Mouse (Mus musculus) neural tube, embryonic 15.5 days (tissue): ENCODE data around the gene Gm3604. TPM values are rescaled to one million over a fixed set of nuclear protein-coding genes. Genes with fewer than 3 reads are reported as not detected.
A peak's percentile ranks its signal among the peaks of the same experiment; 100 is the strongest.
"Not testable (repeated sequence)": the region's sequence is repeated elsewhere in the genome, so short reads cannot be mapped to it uniquely, and the experiment has no call there.

Source experiments
- ATAC-seq: fragments of 200-750 bp; cut with Nextera tagmentation; 2 replicates; pipeline ENCODE4 v1.8.0; 2017; ENCODE audit warnings: mild to moderate bottlenecking, moderate TSS enrichment, moderate library complexity; ENCODE audit not compliant: low FRiP score
- H3K27ac ChIP-seq: fragments of 300-500 bp; sonication (generic); replicated peaks from 2 replicates; pipeline ENCODE4 v1.5.1; 2015; ENCODE audit warnings: mild to moderate bottlenecking, inconsistent platforms
- H3K27me3 ChIP-seq: fragments of 300-500 bp; sonication (generic); replicated peaks from 2 replicates; pipeline ENCODE4 v1.6.1; 2015; ENCODE audit warnings: inconsistent platforms
- H3K36me3 ChIP-seq: fragments of 300-500 bp; sonication (generic); 2 replicates; pipeline ENCODE4 v1.6.1; 2015; ENCODE audit warnings: inconsistent platforms
- H3K4me1 ChIP-seq: fragments of 300-500 bp; sonication (generic); 2 replicates; pipeline ENCODE4 v1.6.1; 2015; ENCODE audit warnings: inconsistent platforms
- H3K4me2 ChIP-seq: fragments of 300-500 bp; sonication (generic); 2 replicates; pipeline ENCODE4 v1.6.1; 2015; ENCODE audit warnings: inconsistent platforms, mild to moderate bottlenecking, moderate library complexity
- H3K4me3 ChIP-seq: fragments of 300-500 bp; sonication (generic); replicated peaks from 2 replicates; pipeline ENCODE4 v1.5.1; 2015; ENCODE audit warnings: mild to moderate bottlenecking, inconsistent platforms
- H3K9ac ChIP-seq: fragments of 300-500 bp; sonication (generic); replicated peaks from 2 replicates; pipeline ENCODE4 v1.6.1; 2015; ENCODE audit warnings: mild to moderate bottlenecking, inconsistent platforms
- H3K9me3 ChIP-seq: fragments of 300-500 bp; sonication (generic); replicated peaks from 2 replicates; pipeline ENCODE4 v1.6.1; 2016; ENCODE audit warnings: inconsistent platforms
- WGBS: fragments of 180-500 bp; shearing (Covaris S2); methylation state at CpG from one replicate; pipeline ENCODE4 v1.1.7; 2015; ENCODE audit warnings: mixed read lengths; 5-methylcytosine and 5-hydroxymethylcytosine counted together
- microRNA-seq: library from miRNA; unstranded; fragments of <30 nt; microRNA quantifications from one replicate; pipeline ENCODE4, GENCODE M21; 2017
- polyA plus RNA-seq: library from polyadenylated mRNA; unstranded; fragments of >200 nt; fragmentation: Nextera tagmentation; extraction: Ambion mirVana; gene quantifications from 2 replicates; pipeline ENCODE4 v1.2.1, GENCODE M21; 2015

The Gm3604 gene
- polyA plus RNA-seq = 3.1 and 5.1 TPM in 2 replicates

DNA sequence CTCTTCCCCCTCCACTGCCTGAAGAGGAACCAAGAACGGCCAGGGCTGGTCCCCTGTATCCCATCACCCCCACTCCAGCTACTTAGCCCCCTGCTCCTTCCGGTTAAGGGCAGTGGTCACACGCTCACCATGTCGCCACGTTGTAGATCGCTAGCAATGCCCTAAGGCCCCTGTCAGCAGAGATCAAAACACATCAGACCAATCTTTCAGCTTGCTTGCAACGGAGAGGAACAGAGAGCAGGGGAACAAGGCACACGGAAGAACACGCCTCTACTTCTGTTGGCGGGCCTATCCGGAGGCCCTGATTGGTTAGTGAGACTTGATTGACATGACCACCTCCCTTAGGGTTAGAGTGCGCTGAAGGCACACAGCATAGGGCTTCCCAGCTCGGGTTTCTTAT, at the start of gene Gm3604:
Gm3604 (minus strand) TSS at position 226 of the 400 bp plus-strand sequence.
- peak within 1 kb of the TSS; percentile 52 for H3K4me2 ChIP-seq
- not testable (repeated sequence) for H3K36me3 ChIP-seq, H3K27ac ChIP-seq, H3K27me3 ChIP-seq, H3K4me1 ChIP-seq, ATAC-seq, H3K9me3 ChIP-seq
- WGBS = 7% methylated on average over 13 of the region's 13 CpGs
- peak within 1 kb of the TSS; percentile 34; the same call in 1 of the 2 replicates for H3K9ac ChIP-seq
- peak within 1 kb of the TSS; percentile 46 for H3K4me3 ChIP-seq

DNA sequence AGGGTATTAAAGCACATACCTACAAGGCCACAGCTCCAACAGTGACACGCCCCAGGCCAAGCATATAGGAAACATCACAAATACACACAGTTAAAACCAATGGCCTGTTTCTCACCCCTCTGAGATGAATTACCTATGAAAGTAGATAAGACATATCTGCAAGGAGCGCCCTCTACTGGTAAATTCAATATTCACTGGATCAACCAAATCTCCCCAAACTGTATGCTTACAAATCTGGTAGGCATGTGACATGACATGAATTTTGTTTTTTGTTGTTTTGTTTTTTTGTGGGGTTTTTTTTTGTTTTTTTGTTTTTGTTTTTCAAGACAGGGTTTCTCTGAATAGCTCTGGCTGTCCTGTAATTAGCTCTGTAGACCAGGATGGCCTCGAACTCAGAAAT, 16.2 kb upstream of the Gm3604 start:
- not testable (repeated sequence) for H3K4me3 ChIP-seq, H3K4me2 ChIP-seq, H3K36me3 ChIP-seq, H3K4me1 ChIP-seq, H3K9me3 ChIP-seq, ATAC-seq, H3K27me3 ChIP-seq, H3K9ac ChIP-seq, H3K27ac ChIP-seq
- 73% methylated on average over 3 of the region's 3 CpGs for WGBS

DNA sequence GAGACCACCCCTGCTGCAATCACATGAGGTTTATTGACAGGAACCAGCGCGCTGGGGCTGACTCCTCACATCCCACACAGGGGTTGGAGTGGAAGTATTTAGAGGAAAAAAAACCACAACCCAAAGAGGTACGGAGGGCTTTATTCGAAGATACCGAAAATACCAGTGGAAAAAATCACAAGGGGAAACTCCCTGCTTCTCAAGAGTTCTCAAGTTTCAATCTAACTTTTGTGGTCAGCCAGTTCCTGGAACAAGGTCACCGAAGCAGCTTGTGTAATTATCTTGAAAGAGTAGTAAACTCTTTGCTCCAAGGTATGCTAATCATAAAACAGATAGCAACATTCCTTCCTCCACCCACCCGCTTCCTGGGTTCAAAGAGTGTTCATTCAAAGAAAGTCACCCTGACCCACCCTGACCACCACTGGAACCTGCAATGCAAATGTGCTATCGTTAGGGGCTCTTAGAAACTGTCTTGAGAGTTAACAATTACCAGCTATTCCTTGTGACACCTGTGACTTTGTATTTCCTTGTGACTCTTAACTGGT, 7.2 kb upstream of the Gm3604 start:
- ATAC-seq, H3K9me3 ChIP-seq, H3K4me3 ChIP-seq, H3K4me1 ChIP-seq, H3K27ac ChIP-seq, H3K4me2 ChIP-seq, H3K9ac ChIP-seq, H3K27me3 ChIP-seq, H3K36me3 ChIP-seq: not testable (repeated sequence)
- WGBS = 91% methylated on average over 8 of the region's 8 CpGs

DNA sequence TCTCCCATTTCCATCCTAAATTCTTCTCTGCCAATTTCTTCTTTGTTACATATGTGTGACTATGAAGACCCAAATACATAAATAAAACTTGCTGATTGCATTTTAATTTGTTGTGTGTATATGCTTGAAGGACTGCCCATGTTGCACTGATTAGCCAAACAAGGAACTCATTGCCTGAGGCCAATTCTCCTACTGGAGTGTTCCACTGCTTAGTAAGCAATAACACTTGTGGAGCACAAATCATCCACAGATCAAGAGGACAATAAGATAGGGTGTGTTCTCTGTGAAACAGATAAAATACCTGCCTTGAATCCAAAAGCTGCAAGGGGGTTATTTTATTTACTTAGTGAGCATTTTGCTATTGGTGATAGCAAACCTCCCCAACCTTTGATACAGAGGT, 51.2 kb downstream of the Gm3604 start:
- no peaks in the 10 kb centered on the region for H3K4me1 ChIP-seq
- no peaks in the 10 kb centered on the region for H3K36me3 ChIP-seq
- H3K27me3 ChIP-seq = no peaks in the 10 kb centered on the region
- no peak overlapping the region for H3K9ac ChIP-seq
- no peak overlapping the region for H3K27ac ChIP-seq
- H3K4me3 ChIP-seq = no peak overlapping the region
- H3K4me2 ChIP-seq = no peak overlapping the region
- ATAC-seq = no peak
- peaks cover 20% of the 10 kb centered on the region; the same call in 1 of the 2 replicates for H3K9me3 ChIP-seq

DNA sequence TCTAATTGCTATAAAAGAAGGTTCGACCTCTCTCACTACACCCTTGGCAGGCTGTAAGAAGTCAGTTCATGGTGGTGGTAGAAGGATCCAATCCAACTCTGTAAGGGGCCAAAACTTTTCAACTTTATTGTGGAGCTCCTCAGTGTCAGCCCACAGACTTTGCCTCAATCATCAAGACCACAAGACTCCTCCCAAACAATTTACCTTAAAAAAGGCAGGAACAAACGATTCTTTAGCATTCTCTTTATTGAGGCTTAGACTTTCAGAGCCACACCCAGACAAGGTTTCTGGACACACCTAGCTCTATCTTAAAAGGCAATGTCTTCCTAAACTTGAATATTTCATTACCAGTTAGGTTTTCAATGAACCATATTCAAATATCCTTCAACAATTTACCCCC, 51.6 kb downstream of the Gm3604 start:
- ATAC-seq = no peak

More for the DNA sequence above, 51.6 kb downstream of the Gm3604 start:
- no peaks in the 10 kb centered on the region for H3K36me3 ChIP-seq
- no peaks in the 10 kb centered on the region for H3K4me1 ChIP-seq
- no peak overlapping the region for H3K9ac ChIP-seq
- peaks cover 20% of the 10 kb centered on the region; the same call in 1 of the 2 replicates for H3K9me3 ChIP-seq
- H3K27me3 ChIP-seq = no peaks in the 10 kb centered on the region
- 83% methylated on average over 2 of the region's 2 CpGs for WGBS
- H3K4me2 ChIP-seq = no peak overlapping the region
- H3K4me3 ChIP-seq = no peak overlapping the region
- no peak overlapping the region for H3K27ac ChIP-seq

Small RNA genes within 50 kb of the gene (microRNA-seq; reads per million reads assigned to microRNA genes)
- not detected for gene Gm25933

Other genes starting within 250 kb of the Gm3604 start
- gene Gm49359, start 83.7 kb upstream of the Gm3604 start, polyA plus RNA-seq = 15.8 and 16.7 TPM in 2 replicates
- gene Zfp935, start 175.3 kb upstream of the Gm3604 start, polyA plus RNA-seq = not detected in 2 replicates
- 11.4 and 14.2 TPM in 2 replicates for gene Zfp934, start 188.0 kb upstream of the Gm3604 start, polyA plus RNA-seq
- 6.7 and 8.6 TPM in 2 replicates for gene 6720489N17Rik, start 241.0 kb upstream of the Gm3604 start, polyA plus RNA-seq